Mouse (Mus musculus): ENCODE measurements around the gene Nell2. TPM values are rescaled to one million over a fixed set of nuclear protein-coding genes. Genes with fewer than 3 reads are reported as not detected.
A peak's percentile ranks its signal among the peaks of the same experiment; 100 is the strongest.

The Nell2 gene
- 0.63 and 1.8 TPM in 2 replicates for polyA plus RNA-seq (2016; fragmentation: Nextera tagmentation; extraction: Ambion mirVana)

- no peak for DNase-seq (ENCODE audit: low spot score)
- H3K36me3 ChIP-seq, result no peaks in the 10 kb centered on the region
- H3K9me3 ChIP-seq, result no peaks in the 10 kb centered on the region
- peaks cover 18% of the 10 kb centered on the region for H3K4me1 ChIP-seq
- under 1% methylated on average over 94 of the region's 95 CpGs for WGBS
- H3K27me3 ChIP-seq (ENCODE audit: insufficient read depth, poor library complexity, severe bottlenecking), result peaks cover 41% of the 10 kb centered on the region
- H3K4me3 ChIP-seq, result peak within 1 kb of the TSS; percentile 68
- H3K27ac ChIP-seq, result no peak within 1 kb of the TSS
Observed at GRCm38 (mm10) chr15:95527948-95528861, at the start of gene Nell2. Gene Nell2 (minus strand): TSS chr15:95528559.

GRCm38 (mm10) chr15:95574661-95575060 lies 46.3 kb upstream of the Nell2 start:
- Histone ChIP-seq H3K27me3 (ENCODE audit: insufficient read depth, poor library complexity, severe bottlenecking) (peaks cover 16% of the 10 kb centered on the region; the same call in 1 of the 2 replicates), H3K4me1 (no peaks in the 10 kb centered on the region), H3K9me3 (no peaks in the 10 kb centered on the region), H3K36me3 (no peaks in the 10 kb centered on the region), H3K27ac (no peak overlapping the region), H3K4me3 (no peak overlapping the region)
- WGBS, result 15% methylated on average over 5 of the region's 5 CpGs
- no peak for DNase-seq (ENCODE audit: low spot score)

- H3K4me1 ChIP-seq, result peaks cover 6% of the 10 kb centered on the region; the same call in 1 of the 2 replicates
- H3K27me3 ChIP-seq (ENCODE audit: insufficient read depth, poor library complexity, severe bottlenecking), result no peaks in the 10 kb centered on the region
- no peak overlapping the region for H3K4me3 ChIP-seq
- WGBS, result 81% methylated on average over 6 of the region's 6 CpGs
- no peak overlapping the region for H3K27ac ChIP-seq
- no peaks in the 10 kb centered on the region for H3K9me3 ChIP-seq
- H3K36me3 ChIP-seq, result no peaks in the 10 kb centered on the region
- DNase-seq (ENCODE audit: low spot score), result no peak
Observed at GRCm38 (mm10) chr15:95569606-95570005, 41.2 kb upstream of the Nell2 start.

- no peak for DNase-seq (ENCODE audit: low spot score)
- Histone ChIP-seq H3K9me3 (no peaks in the 10 kb centered on the region), H3K4me3 (no peak overlapping the region), H3K27me3 (ENCODE audit: insufficient read depth, poor library complexity, severe bottlenecking) (no peaks in the 10 kb centered on the region), H3K27ac (no peak overlapping the region), H3K4me1 (peaks cover 6% of the 10 kb centered on the region; the same call in 1 of the 2 replicates), H3K36me3 (no peaks in the 10 kb centered on the region)
- 60% methylated on average over 2 of the region's 2 CpGs for WGBS
Observed at GRCm38 (mm10) chr15:95565160-95565559, 36.8 kb upstream of the Nell2 start.

GRCm38 (mm10) chr15:95561303-95561702 lies 32.9 kb upstream of the Nell2 start:
- Histone ChIP-seq H3K27me3 (ENCODE audit: insufficient read depth, poor library complexity, severe bottlenecking) (no peaks in the 10 kb centered on the region), H3K27ac (no peak overlapping the region), H3K4me3 (no peak overlapping the region), H3K4me1 (peaks cover 6% of the 10 kb centered on the region; the same call in 1 of the 2 replicates), H3K9me3 (no peaks in the 10 kb centered on the region), H3K36me3 (no peaks in the 10 kb centered on the region)
- no peak for DNase-seq (ENCODE audit: low spot score)
- 83% methylated on average over 5 of the region's 5 CpGs for WGBS

GRCm38 (mm10) chr15:95550011-95550410 lies 21.7 kb upstream of the Nell2 start:
- 81% methylated on average over 5 of the region's 5 CpGs for WGBS

GRCm38 (mm10) chr15:95542632-95543031 lies 14.3 kb upstream of the Nell2 start:
- no peak for DNase-seq (ENCODE audit: low spot score)
- 71% methylated on average over 6 of the region's 6 CpGs for WGBS
- Histone ChIP-seq H3K36me3 (no peaks in the 10 kb centered on the region), H3K4me3 (no peak overlapping the region), H3K4me1 (no peaks in the 10 kb centered on the region), H3K27me3 (ENCODE audit: insufficient read depth, poor library complexity, severe bottlenecking) (no peaks in the 10 kb centered on the region), H3K9me3 (no peaks in the 10 kb centered on the region), H3K27ac (no peak overlapping the region)

More at GRCm38 (mm10) chr15:95550011-95550410, 21.7 kb upstream of the Nell2 start:
- H3K9me3 ChIP-seq, result no peaks in the 10 kb centered on the region
- no peaks in the 10 kb centered on the region for H3K4me1 ChIP-seq
- H3K27me3 ChIP-seq (ENCODE audit: insufficient read depth, poor library complexity, severe bottlenecking), result no peaks in the 10 kb centered on the region
- H3K4me3 ChIP-seq, result no peak overlapping the region
- H3K36me3 ChIP-seq, result no peaks in the 10 kb centered on the region
- DNase-seq (ENCODE audit: low spot score), result no peak
- H3K27ac ChIP-seq, result no peak overlapping the region

- Histone ChIP-seq H3K4me3 (no peak overlapping the region), H3K9me3 (no peaks in the 10 kb centered on the region), H3K36me3 (no peaks in the 10 kb centered on the region), H3K27ac (no peak overlapping the region), H3K27me3 (ENCODE audit: insufficient read depth, poor library complexity, severe bottlenecking) (no peaks in the 10 kb centered on the region), H3K4me1 (no peaks in the 10 kb centered on the region)
- WGBS, result 72% methylated on average over 4 of the region's 4 CpGs
- no peak for DNase-seq (ENCODE audit: low spot score)
Observed at GRCm38 (mm10) chr15:95536724-95537123, 8.4 kb upstream of the Nell2 start.

GRCm38 (mm10) chr15:95536230-95536629 lies 7.9 kb upstream of the Nell2 start:
- H3K9me3 ChIP-seq, result no peaks in the 10 kb centered on the region
- DNase-seq (ENCODE audit: low spot score), result no peak
- no peaks in the 10 kb centered on the region for H3K4me1 ChIP-seq
- H3K27me3 ChIP-seq (ENCODE audit: insufficient read depth, poor library complexity, severe bottlenecking), result no peaks in the 10 kb centered on the region
- no peak overlapping the region for H3K27ac ChIP-seq
- H3K36me3 ChIP-seq, result no peaks in the 10 kb centered on the region
- H3K4me3 ChIP-seq, result no peak overlapping the region
- 78% methylated on average over 4 of the region's 4 CpGs for WGBS

- no peak for DNase-seq (ENCODE audit: low spot score)
- Histone ChIP-seq H3K9me3 (no peaks in the 10 kb centered on the region), H3K36me3 (no peaks in the 10 kb centered on the region), H3K27me3 (ENCODE audit: insufficient read depth, poor library complexity, severe bottlenecking) (0 out of 2 replicates have a peak, but pooled peaks cover 8% of the 10 kb centered on the region), H3K4me3 (no peak overlapping the region), H3K4me1 (no peaks in the 10 kb centered on the region), H3K27ac (no peak overlapping the region)
- WGBS, result 78% methylated on average over 6 of the region's 6 CpGs
Observed at GRCm38 (mm10) chr15:95534644-95535043, 6.3 kb upstream of the Nell2 start.

GRCm38 (mm10) chr15:95527461-95527947 lies 855 bp downstream of the Nell2 start:
- no peak for DNase-seq (ENCODE audit: low spot score)
- Histone ChIP-seq H3K27me3 (ENCODE audit: insufficient read depth, poor library complexity, severe bottlenecking) (peaks cover 41% of the 10 kb centered on the region), H3K4me1 (peaks cover 18% of the 10 kb centered on the region), H3K9me3 (no peaks in the 10 kb centered on the region), H3K36me3 (no peaks in the 10 kb centered on the region), H3K27ac (no peak overlapping the region), H3K4me3 (peak overlapping the region; percentile 68)
- WGBS, result under 1% methylated on average over 28 of the region's 28 CpGs

- peaks cover 41% of the 10 kb centered on the region for H3K27me3 ChIP-seq (ENCODE audit: insufficient read depth, poor library complexity, severe bottlenecking)
Observed at GRCm38 (mm10) chr15:95526626-95527411, 1.5 kb downstream of the Nell2 start.

GRCm38 (mm10) chr15:95525997-95526396 lies 2.4 kb downstream of the Nell2 start:
- no peak overlapping the region for H3K4me3 ChIP-seq
- DNase-seq (ENCODE audit: low spot score), result no peak

More at GRCm38 (mm10) chr15:95526626-95527411, 1.5 kb downstream of the Nell2 start:
- DNase-seq (ENCODE audit: low spot score), result no peak
- WGBS, result 5% methylated on average over 27 of the region's 27 CpGs
- Histone ChIP-seq H3K27ac (no peak overlapping the region), H3K4me3 (peak overlapping the region; percentile 68), H3K9me3 (no peaks in the 10 kb centered on the region), H3K36me3 (no peaks in the 10 kb centered on the region), H3K4me1 (peaks cover 18% of the 10 kb centered on the region)

More at GRCm38 (mm10) chr15:95525997-95526396, 2.4 kb downstream of the Nell2 start:
- H3K36me3 ChIP-seq, result no peaks in the 10 kb centered on the region
- H3K27me3 ChIP-seq (ENCODE audit: insufficient read depth, poor library complexity, severe bottlenecking), result peaks cover 41% of the 10 kb centered on the region
- H3K27ac ChIP-seq, result no peak overlapping the region
- no peaks in the 10 kb centered on the region for H3K9me3 ChIP-seq
- H3K4me1 ChIP-seq, result peaks cover 18% of the 10 kb centered on the region
- 8% methylated on average over 5 of the region's 5 CpGs for WGBS
